Mouse (Mus musculus): Measurements from ENCODE around the gene Olfr1195. TPM values are rescaled to one million over a fixed set of nuclear protein-coding genes. Genes with fewer than 3 reads are reported as not detected.
"Not testable (repeated sequence)": the region's sequence is repeated elsewhere in the genome, so short reads cannot be mapped to it uniquely, and the experiment has no call there.

Olfr1195 gene
- total and polyA plus RNA-seq, 3 experiments = not detected

GRCm38 (mm10) chr2:88648209-88648608, 40.8 kb downstream of the Olfr1195 start, which contains the start of gene Olfr1192-ps1:
Gene Olfr1192-ps1, plus strand, starts transcription at chr2:88648509.
- H3K4me3 ChIP-seq (replicated peaks in 1 of 3; ENCODE audit: low read depth in 2 of 3, low read length in 2 of 3, poor library complexity in 1 of 3) = no peak within 1 kb of the TSS
- dilution Hi-C loops (cut with MboI; ENCODE audit: extremely low pct_ligation_motif_present, extremely low pct_unique_long_range_greater_than_20kb, low sequenced_read_pairs) (no loop called here), in situ Hi-C loops (cut with MboI; ENCODE audit: low pct_ligation_motif_present, low pct_unique_long_range_greater_than_20kb, low sequenced_read_pairs) (no loop called here)
- H3K9ac ChIP-seq (ENCODE audit: insufficient read depth, low read depth) = no peak within 1 kb of the TSS
- H3K79me2 ChIP-seq (replicated peaks; ENCODE audit: control insufficient read depth, extremely low read depth, insufficient read depth, poor library complexity, severe bottlenecking) = no peaks in the 10 kb centered on the region
- H3K4me1 ChIP-seq (ENCODE audit: control insufficient read depth in 1 of 2, insufficient read depth in 2 of 2) = no peaks in the 10 kb centered on the region
- DNase-seq (ENCODE audit: extremely low read depth) = no peak
- no peaks in the 10 kb centered on the region for H3K36me3 ChIP-seq (replicated peaks in 1 of 2; ENCODE audit: control insufficient read depth in 1 of 2, insufficient read depth in 1 of 2, low read length in 1 of 2)
- no peaks in the 10 kb centered on the region for H3K27me3 ChIP-seq (replicated peaks)
- H3K4me2 ChIP-seq (ENCODE audit: insufficient read depth, low read depth, poor library complexity, severe bottlenecking) = no peak within 1 kb of the TSS
- peaks cover 3% of the 10 kb centered on the region for H3K9me3 ChIP-seq (replicated peaks; ENCODE audit: low read length)
- TF ChIP-seq JUN (IDR thresholded peaks at IDR 0.05; ENCODE audit: insufficient read depth, low read depth, low read length) (no peak), IRF4 (IDR thresholded peaks at IDR 0.05; ENCODE audit: low read depth, low read length) (no peak), TCF12 (IDR thresholded peaks at IDR 0.05; ENCODE audit: low read depth, low read length) (no peak), ELF1 (IDR thresholded peaks at IDR 0.05; ENCODE audit: low read depth, low read length) (no peak), RAD21 (IDR thresholded peaks at IDR 0.05; ENCODE audit: low read depth, low read length) (no peak)
- H3K27ac ChIP-seq (ENCODE audit: insufficient read depth, low read depth) = no peak within 1 kb of the TSS

GRCm38 (mm10) chr2:88640242-88640641, 48.7 kb downstream of the Olfr1195 start, which contains the start of gene Olfr1191-ps1:
Gene Olfr1191-ps1, plus strand, starts transcription at chr2:88640542.
- H3K4me2 ChIP-seq (ENCODE audit: insufficient read depth, low read depth, poor library complexity, severe bottlenecking); H3K4me1 ChIP-seq (ENCODE audit: control insufficient read depth in 1 of 2, insufficient read depth in 2 of 2); dilution Hi-C loops (cut with MboI; ENCODE audit: extremely low pct_ligation_motif_present, extremely low pct_unique_long_range_greater_than_20kb, low sequenced_read_pairs); H3K9ac ChIP-seq (ENCODE audit: insufficient read depth, low read depth); H3K4me3 ChIP-seq (replicated peaks in 1 of 3; ENCODE audit: low read depth in 2 of 3, low read length in 2 of 3, poor library complexity in 1 of 3); H3K36me3 ChIP-seq (replicated peaks in 1 of 2; ENCODE audit: control insufficient read depth in 1 of 2, insufficient read depth in 1 of 2, low read length in 1 of 2); DNase-seq (ENCODE audit: extremely low read depth); in situ Hi-C loops (cut with MboI; ENCODE audit: low pct_ligation_motif_present, low pct_unique_long_range_greater_than_20kb, low sequenced_read_pairs); H3K27me3 ChIP-seq (replicated peaks); H3K79me2 ChIP-seq (replicated peaks; ENCODE audit: control insufficient read depth, extremely low read depth, insufficient read depth, poor library complexity, severe bottlenecking); H3K9me3 ChIP-seq (replicated peaks; ENCODE audit: low read length); H3K27ac ChIP-seq (ENCODE audit: insufficient read depth, low read depth): not testable (repeated sequence)

Other genes with a start within 250 kb of the Olfr1195 start
Only the 20 nearest of the 23 such genes appear.
- not detected in 2 replicates for gene Olfr1184, start 205.6 kb downstream of the Olfr1195 start, total RNA-seq (2012; rRNA removed)
- not detected in 2 replicates for gene Olfr1184, start 205.6 kb downstream of the Olfr1195 start, total RNA-seq (2014; rRNA removed)
- not detected in 2 replicates for gene Olfr1184, start 205.6 kb downstream of the Olfr1195 start, polyA plus RNA-seq (2012; ENCODE audit: insufficient read length, low read depth)
- gene Olfr1185-ps1, start 195.9 kb downstream of the Olfr1195 start, total RNA-seq (2012; rRNA removed) = not detected in 2 replicates
- not detected in 2 replicates for gene Olfr1185-ps1, start 195.9 kb downstream of the Olfr1195 start, total RNA-seq (2014; rRNA removed)
- not detected in 2 replicates for gene Olfr1185-ps1, start 195.9 kb downstream of the Olfr1195 start, polyA plus RNA-seq (2012; ENCODE audit: insufficient read length, low read depth)
- gene Olfr1186, start 170.6 kb downstream of the Olfr1195 start, total RNA-seq (2012; rRNA removed) = not detected in 2 replicates
- gene Olfr1186, start 170.6 kb downstream of the Olfr1195 start, total RNA-seq (2014; rRNA removed) = not detected in 2 replicates
- not detected in 2 replicates for gene Olfr1186, start 170.6 kb downstream of the Olfr1195 start, polyA plus RNA-seq (2012; ENCODE audit: insufficient read length, low read depth)
- gene Olfr1188, start 132.3 kb downstream of the Olfr1195 start, total RNA-seq (2012; rRNA removed) = not detected in 2 replicates
- gene Olfr1188, start 132.3 kb downstream of the Olfr1195 start, total RNA-seq (2014; rRNA removed) = not detected in 2 replicates
- gene Olfr1188, start 132.3 kb downstream of the Olfr1195 start, polyA plus RNA-seq (2012; ENCODE audit: insufficient read length, low read depth) = not detected in 2 replicates
- gene Olfr1189, start 102.7 kb downstream of the Olfr1195 start, total RNA-seq (2012; rRNA removed) = not detected in 2 replicates
- not detected in 2 replicates for gene Olfr1189, start 102.7 kb downstream of the Olfr1195 start, total RNA-seq (2014; rRNA removed)
- gene Olfr1189, start 102.7 kb downstream of the Olfr1195 start, polyA plus RNA-seq (2012; ENCODE audit: insufficient read length, low read depth) = not detected in 2 replicates
- not detected in 2 replicates for gene Olfr1191-ps1, start 48.6 kb downstream of the Olfr1195 start, total RNA-seq (2012; rRNA removed)
- gene Olfr1191-ps1, start 48.6 kb downstream of the Olfr1195 start, total RNA-seq (2014; rRNA removed) = not detected in 2 replicates
- not detected in 2 replicates for gene Olfr1191-ps1, start 48.6 kb downstream of the Olfr1195 start, polyA plus RNA-seq (2012; ENCODE audit: insufficient read length, low read depth)
- gene Olfr1192-ps1, start 40.7 kb downstream of the Olfr1195 start, total RNA-seq (2012; rRNA removed) = not detected in 2 replicates
- gene Olfr1192-ps1, start 40.7 kb downstream of the Olfr1195 start, total RNA-seq (2014; rRNA removed) = not detected in 2 replicates
- gene Olfr1192-ps1, start 40.7 kb downstream of the Olfr1195 start, polyA plus RNA-seq (2012; ENCODE audit: insufficient read length, low read depth) = not detected in 2 replicates
- gene Olfr1193, start 13.6 kb downstream of the Olfr1195 start, total RNA-seq (2012; rRNA removed) = not detected in 2 replicates
- gene Olfr1193, start 13.6 kb downstream of the Olfr1195 start, total RNA-seq (2014; rRNA removed) = not detected in 2 replicates
- not detected in 2 replicates for gene Olfr1193, start 13.6 kb downstream of the Olfr1195 start, polyA plus RNA-seq (2012; ENCODE audit: insufficient read length, low read depth)
- gene Olfr1196, start 15.4 kb upstream of the Olfr1195 start, total RNA-seq (2012; rRNA removed) = not detected in 2 replicates
- gene Olfr1196, start 15.4 kb upstream of the Olfr1195 start, total RNA-seq (2014; rRNA removed) = not detected in 2 replicates
- gene Olfr1196, start 15.4 kb upstream of the Olfr1195 start, polyA plus RNA-seq (2012; ENCODE audit: insufficient read length, low read depth) = not detected in 2 replicates
- gene Olfr1197, start 43.2 kb upstream of the Olfr1195 start, total RNA-seq (2012; rRNA removed) = not detected in 2 replicates
- not detected in 2 replicates for gene Olfr1197, start 43.2 kb upstream of the Olfr1195 start, total RNA-seq (2014; rRNA removed)
- not detected in 2 replicates for gene Olfr1197, start 43.2 kb upstream of the Olfr1195 start, polyA plus RNA-seq (2012; ENCODE audit: insufficient read length, low read depth)
- not detected in 2 replicates for gene Olfr1198, start 62.2 kb upstream of the Olfr1195 start, total RNA-seq (2012; rRNA removed)
- gene Olfr1198, start 62.2 kb upstream of the Olfr1195 start, total RNA-seq (2014; rRNA removed) = not detected in 2 replicates
- gene Olfr1198, start 62.2 kb upstream of the Olfr1195 start, polyA plus RNA-seq (2012; ENCODE audit: insufficient read length, low read depth) = not detected in 2 replicates
- gene Olfr1199, start 71.3 kb upstream of the Olfr1195 start, total RNA-seq (2012; rRNA removed) = not detected in 2 replicates
- not detected in 2 replicates for gene Olfr1199, start 71.3 kb upstream of the Olfr1195 start, total RNA-seq (2014; rRNA removed)
- gene Olfr1199, start 71.3 kb upstream of the Olfr1195 start, polyA plus RNA-seq (2012; ENCODE audit: insufficient read length, low read depth) = not detected in 2 replicates
- not detected in 2 replicates for gene Olfr1200, start 81.3 kb upstream of the Olfr1195 start, total RNA-seq (2012; rRNA removed)
- not detected in 2 replicates for gene Olfr1200, start 81.3 kb upstream of the Olfr1195 start, total RNA-seq (2014; rRNA removed)
- not detected in 2 replicates for gene Olfr1200, start 81.3 kb upstream of the Olfr1195 start, polyA plus RNA-seq (2012; ENCODE audit: insufficient read length, low read depth)
- not detected in 2 replicates for gene Olfr1201, start 103.8 kb upstream of the Olfr1195 start, total RNA-seq (2012; rRNA removed)
- gene Olfr1201, start 103.8 kb upstream of the Olfr1195 start, total RNA-seq (2014; rRNA removed) = not detected in 2 replicates
- gene Olfr1201, start 103.8 kb upstream of the Olfr1195 start, polyA plus RNA-seq (2012; ENCODE audit: insufficient read length, low read depth) = not detected in 2 replicates
- gene Olfr1202, start 125.3 kb upstream of the Olfr1195 start, total RNA-seq (2012; rRNA removed) = not detected in 2 replicates
- not detected in 2 replicates for gene Olfr1202, start 125.3 kb upstream of the Olfr1195 start, total RNA-seq (2014; rRNA removed)
- not detected in 2 replicates for gene Olfr1202, start 125.3 kb upstream of the Olfr1195 start, polyA plus RNA-seq (2012; ENCODE audit: insufficient read length, low read depth)
- not detected in 2 replicates for gene Olfr1205, start 140.6 kb upstream of the Olfr1195 start, total RNA-seq (2012; rRNA removed)
- not detected in 2 replicates for gene Olfr1205, start 140.6 kb upstream of the Olfr1195 start, total RNA-seq (2014; rRNA removed)
- gene Olfr1205, start 140.6 kb upstream of the Olfr1195 start, polyA plus RNA-seq (2012; ENCODE audit: insufficient read length, low read depth) = not detected in 2 replicates
- gene Olfr1204, start 160.1 kb upstream of the Olfr1195 start, total RNA-seq (2012; rRNA removed) = not detected in 2 replicates
- not detected in 2 replicates for gene Olfr1204, start 160.1 kb upstream of the Olfr1195 start, total RNA-seq (2014; rRNA removed)
- gene Olfr1204, start 160.1 kb upstream of the Olfr1195 start, polyA plus RNA-seq (2012; ENCODE audit: insufficient read length, low read depth) = not detected in 2 replicates
- gene Olfr1206, start 174.0 kb upstream of the Olfr1195 start, total RNA-seq (2012; rRNA removed) = not detected in 2 replicates
- not detected in 2 replicates for gene Olfr1206, start 174.0 kb upstream of the Olfr1195 start, total RNA-seq (2014; rRNA removed)
- not detected in 2 replicates for gene Olfr1206, start 174.0 kb upstream of the Olfr1195 start, polyA plus RNA-seq (2012; ENCODE audit: insufficient read length, low read depth)
- not detected in 2 replicates for gene Olfr1208, start 213.1 kb upstream of the Olfr1195 start, total RNA-seq (2012; rRNA removed)
- not detected in 2 replicates for gene Olfr1208, start 213.1 kb upstream of the Olfr1195 start, total RNA-seq (2014; rRNA removed)
- gene Olfr1208, start 213.1 kb upstream of the Olfr1195 start, polyA plus RNA-seq (2012; ENCODE audit: insufficient read length, low read depth) = not detected in 2 replicates
- not detected in 2 replicates for gene Olfr1209, start 226.0 kb upstream of the Olfr1195 start, total RNA-seq (2012; rRNA removed)
- gene Olfr1209, start 226.0 kb upstream of the Olfr1195 start, total RNA-seq (2014; rRNA removed) = not detected in 2 replicates
- not detected in 2 replicates for gene Olfr1209, start 226.0 kb upstream of the Olfr1195 start, polyA plus RNA-seq (2012; ENCODE audit: insufficient read length, low read depth)

Measured in CH12.LX (cell line).